Mouse (Mus musculus): ENCODE results near the gene S100a13. TPM values are rescaled to one million over a fixed set of nuclear protein-coding genes. Genes with fewer than 3 reads are reported as not detected.

Gene S100a13
- polyA plus RNA-seq (2014; fragmentation: Illumina TruSeq; extraction: RNeasy Lipid Tissue Mini Kit (QIAGEN cat#74804); ENCODE audit: low read depth, low replicate concordance) = 9.5 TPM

DNA sequence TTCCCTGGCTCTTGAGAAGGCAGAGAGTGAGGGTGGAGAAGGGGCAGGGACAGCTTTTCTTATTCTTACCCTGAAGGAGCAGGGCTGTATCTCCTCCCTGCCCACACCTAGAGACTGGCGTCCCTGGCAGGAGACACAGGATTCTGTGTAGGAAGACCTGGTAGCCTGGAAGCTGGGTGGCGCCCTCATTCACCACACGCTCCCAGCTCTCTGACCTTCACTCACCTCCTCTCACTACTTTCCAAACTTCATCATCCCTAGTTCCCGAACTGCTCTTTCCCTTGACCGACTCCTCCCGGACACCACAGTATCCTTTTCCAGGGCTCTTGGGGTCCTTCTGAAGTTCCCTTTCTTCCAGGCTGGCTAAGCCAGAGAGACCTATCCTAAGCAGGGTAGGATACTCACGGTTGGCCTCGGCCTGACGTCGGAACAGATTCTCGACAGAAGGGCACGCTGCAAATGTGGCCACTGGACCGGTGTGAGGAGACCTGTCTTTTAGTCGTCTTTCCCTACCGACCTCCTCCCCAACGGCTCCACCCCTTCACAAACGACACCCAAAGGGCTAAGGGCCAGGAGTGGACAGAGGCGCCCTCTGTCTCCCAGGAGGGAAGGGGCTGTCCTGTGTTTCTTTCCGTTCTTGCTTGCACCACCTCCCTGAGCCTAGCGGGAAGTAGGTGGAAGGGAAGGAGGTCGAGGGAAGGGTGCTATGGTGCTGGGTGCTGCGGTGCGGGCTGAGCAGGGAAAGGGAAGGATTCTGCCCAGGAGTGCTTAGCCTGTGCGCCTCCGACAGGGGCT lies at the start of gene S100a13, which contains the start of gene S100a1:
Gene S100a13 (plus strand): TSS at position 640 of the 795 bp plus-strand sequence.
Gene S100a1 (minus strand): TSS at position 597 of the 795 bp plus-strand sequence.

DNA sequence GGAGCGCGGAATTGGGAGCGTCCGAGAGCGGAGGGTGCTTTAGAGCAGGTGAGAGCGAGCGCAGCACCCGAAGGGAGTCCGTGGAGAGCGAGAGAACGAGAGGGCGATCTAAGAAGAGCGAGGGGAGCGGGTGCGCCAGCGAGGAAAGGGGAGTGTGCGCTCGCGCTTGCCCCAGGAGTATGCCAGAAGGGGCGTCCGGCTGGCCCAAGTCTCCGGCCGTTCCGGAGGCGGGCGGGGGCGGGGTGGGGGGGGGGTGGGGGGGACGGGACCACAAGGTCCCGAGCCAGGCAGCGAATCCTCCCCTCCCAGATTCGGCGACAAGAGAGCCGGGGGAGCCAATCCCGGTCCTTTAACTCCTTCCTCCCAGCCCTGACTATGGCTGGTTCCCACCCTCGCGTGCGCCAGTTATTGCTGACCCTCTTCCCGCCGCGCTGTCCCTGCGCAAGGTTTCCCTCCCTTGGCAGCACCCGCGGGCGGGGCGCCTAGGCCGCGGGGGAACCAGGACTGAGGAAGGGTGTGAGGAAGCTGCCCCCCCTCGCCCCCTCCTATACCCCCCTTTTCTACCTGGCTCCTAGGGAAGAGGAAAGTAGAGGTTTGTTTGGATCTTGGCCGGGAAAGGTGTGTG lies 48.4 kb upstream of the S100a13 start, which contains the start of gene Npr1:
Gene Npr1 (minus strand): TSS at position 181 of the 625 bp plus-strand sequence.

DNA sequence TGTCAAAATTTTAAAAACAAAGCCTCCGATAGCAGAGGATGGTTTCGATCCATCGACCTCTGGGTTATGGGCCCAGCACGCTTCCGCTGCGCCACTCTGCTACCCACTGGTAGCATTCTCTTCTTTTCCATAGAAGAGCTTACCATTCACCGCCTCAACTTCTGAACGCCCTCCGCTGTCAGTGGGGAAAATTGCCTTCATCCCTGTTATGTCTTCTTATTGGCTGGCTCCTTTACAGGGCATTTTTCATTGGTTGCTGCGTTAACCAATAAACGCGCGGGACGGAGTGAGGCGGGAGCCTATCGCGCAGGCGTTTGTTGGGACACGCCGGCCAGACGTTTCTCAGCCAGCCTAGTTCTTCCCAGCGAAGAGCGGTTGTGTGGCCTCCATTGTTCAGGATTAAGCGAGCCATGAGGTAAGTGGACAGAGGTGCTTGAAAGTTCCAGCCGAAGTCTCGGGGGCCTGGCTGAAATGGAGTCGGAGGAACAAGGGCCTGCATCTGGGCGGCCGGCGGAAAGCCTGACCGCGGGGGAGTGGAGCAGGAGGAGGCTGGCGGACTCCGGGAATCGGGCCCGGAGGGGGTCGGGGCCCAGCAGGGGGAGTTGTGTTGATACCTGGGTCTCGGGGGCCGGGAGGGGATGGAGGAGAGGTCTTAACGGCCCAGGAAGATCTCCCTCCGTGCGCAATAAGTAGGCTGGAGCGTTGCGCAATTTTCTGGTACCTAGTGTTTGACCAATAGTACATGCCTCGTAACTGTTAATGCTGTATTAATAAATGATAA lies 38.2 kb upstream of the S100a13 start, which contains the start of gene Ilf2:
Gene Ilf2 (plus strand): TSS at position 296 of the 781 bp plus-strand sequence.

DNA sequence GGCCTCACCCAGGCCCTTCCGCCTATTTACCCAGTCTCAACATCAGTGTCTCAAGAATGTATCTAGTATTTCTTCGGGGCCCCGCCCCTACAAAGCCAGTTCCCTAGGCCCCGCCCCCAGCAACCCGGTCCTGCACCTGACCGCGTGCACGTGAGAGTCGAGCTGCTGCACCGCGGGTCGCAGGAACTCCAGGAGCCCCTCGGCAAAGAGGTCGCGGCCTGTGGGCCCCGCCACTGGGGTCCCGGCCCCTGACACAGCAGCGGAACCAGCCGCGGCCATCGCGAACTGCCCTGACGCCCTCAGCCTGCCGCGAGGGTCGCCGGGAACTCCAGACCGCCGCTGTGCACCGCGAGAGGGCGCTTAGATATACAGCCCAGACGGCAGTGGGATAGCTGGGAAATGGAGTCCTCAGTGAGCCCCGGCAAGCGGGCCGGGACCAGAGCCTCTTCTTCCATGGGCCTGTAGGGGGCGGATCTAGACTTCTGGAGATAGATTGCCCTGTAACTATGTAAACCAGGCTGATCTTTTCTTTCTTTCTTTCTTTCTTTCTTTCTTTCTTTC lies 23.5 kb upstream of the S100a13 start, which contains the start of gene Snapin:
Gene Snapin (minus strand): TSS at position 338 of the 561 bp plus-strand sequence.

DNA sequence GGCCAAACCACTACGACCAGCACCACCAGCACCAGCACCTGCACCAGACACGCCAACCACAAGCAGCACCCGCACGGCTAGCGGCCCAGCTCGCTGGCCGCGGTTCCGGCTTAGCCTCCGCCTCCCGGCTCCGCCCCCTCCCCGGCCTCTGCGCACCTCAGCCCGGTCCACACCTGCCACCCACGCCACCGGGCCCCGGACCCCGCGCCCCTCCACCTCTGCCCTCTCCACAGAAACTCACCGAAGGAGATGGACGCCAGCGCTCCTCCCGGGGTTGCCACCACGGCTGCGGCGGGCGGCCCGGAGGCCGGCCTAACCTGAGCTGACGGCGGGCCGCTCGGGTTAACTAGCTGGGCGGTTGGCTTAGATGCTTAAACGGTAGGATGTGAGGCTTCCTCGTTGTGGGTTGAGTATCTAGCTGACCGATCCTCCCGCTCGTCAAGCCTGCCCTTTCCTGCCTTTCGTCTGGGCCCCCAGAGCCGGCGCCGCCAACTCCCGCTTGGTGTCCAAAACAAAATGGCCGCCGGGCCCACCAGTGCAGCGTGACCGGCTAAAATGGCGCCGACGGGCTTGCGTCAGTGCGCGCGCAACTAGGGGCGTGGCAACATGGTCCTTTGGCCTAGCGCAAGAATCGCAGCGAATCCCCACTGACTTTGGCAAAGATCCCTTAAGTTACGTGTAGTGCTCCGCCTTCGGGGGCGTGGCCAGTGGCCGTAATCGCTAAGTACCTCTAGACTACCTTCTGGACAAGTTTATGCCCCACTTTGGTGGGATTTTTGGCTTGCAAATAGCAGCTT lies 5.1 kb upstream of the S100a13 start, which contains the start of gene Chtop:
Gene Chtop (minus strand): TSS at position 549 of the 797 bp plus-strand sequence.

DNA sequence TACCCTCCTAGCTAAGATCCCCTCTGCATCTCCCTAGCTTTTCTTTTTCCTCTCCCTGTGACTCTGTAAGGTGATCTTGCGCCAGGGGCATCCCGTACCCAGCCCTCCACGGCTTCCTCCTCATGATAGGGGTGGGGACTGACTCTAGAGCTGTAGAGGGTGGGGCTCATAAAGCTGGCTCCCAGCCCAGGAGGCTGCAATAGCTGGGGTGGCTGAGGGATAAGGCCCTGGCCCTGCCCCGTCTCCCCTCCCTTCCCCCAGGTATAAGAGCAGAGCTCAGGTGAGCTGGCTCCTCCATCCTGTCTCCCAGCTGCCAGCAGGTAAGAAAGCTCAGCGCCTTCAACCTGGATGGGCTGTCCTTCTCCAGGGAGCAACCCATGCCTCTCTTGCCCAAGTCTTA lies 12.3 kb downstream of the S100a13 start, which contains the start of gene S100a14:
Gene S100a14 (plus strand): TSS at position 277 of the 400 bp plus-strand sequence.

DNA sequence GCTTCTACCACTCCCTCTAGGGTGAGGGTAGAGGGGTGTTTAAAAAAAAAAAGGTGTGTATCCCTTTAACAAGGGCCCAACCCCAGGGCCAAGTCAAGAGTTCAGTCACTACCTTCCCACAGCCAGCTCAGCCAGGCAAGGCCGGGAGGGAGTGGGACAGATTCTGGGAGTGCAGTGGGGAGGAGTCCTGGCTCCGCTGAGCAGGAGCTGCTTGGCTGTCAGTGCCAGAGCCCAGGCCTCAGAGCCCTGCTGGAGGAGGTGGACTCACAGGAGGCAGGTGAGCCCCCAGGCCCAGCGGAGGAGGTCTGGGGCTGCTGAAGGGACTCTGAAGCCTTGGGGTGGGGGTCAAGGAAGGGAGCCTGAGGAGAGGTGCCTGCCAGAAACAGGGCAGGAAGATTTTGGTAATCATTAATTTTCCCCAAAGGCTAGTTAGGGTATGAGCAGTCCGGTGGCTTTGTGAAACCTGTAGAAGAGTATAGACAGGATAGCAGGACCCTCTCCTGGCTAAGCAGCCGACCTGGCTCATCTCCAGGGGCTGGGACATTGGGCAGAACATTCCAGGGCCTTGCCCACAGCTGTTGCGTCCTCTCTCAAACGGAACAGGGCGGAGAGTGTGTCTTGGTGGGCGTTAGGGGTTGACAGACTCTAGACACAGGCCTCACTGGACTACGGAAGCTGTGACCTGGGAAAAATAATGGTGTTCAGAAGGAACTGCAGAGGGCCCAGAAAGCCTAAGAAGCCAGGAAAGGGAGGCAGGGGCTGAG lies 23.1 kb downstream of the S100a13 start, which contains the start of gene S100a16:
Gene S100a16 (plus strand): TSS at position 114 of the 764 bp plus-strand sequence.

DNA sequence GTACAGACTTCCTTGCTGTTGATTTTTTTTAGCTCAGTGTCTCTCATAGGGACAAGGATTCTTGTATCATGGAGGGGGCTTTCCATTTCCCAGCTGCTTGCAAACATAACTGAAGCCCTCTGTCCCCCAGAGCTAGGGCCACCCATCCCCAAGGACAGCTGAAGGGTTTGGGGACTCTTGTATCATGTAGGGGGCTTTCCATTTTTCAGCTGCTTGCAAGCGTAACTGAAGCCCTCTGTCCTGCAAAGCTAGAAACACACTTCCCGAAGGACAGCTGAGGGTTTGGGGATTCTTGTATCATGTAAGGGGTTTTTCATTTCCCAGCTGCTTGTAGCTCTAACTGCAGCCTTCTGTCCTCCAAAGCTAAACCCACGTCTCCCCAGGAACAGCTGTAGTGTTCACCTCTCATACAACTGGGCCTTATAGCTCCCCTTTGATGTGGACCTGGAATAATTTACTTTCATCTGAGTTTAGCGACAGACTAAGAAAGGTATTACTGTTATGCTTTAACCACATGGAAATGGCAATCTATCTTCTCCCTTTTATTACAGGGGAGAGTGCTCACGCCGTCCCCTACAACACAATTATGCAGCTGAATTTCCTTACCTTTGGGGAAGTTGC lies 45.9 kb downstream of the S100a13 start, which contains the start of gene S100a3:
Gene S100a3 (plus strand): TSS at position 571 of the 621 bp plus-strand sequence.

Other genes with a start within 250 kb of the S100a13 start
- 0.69 TPM for gene Dennd4b, start 249.2 kb upstream of the S100a13 start, polyA plus RNA-seq (2014; fragmentation: Illumina TruSeq; extraction: RNeasy Lipid Tissue Mini Kit (QIAGEN cat#74804); ENCODE audit: low read depth, low replicate concordance)
- 25.6 TPM for gene Gatad2b, start 221.3 kb upstream of the S100a13 start, polyA plus RNA-seq (2014; fragmentation: Illumina TruSeq; extraction: RNeasy Lipid Tissue Mini Kit (QIAGEN cat#74804); ENCODE audit: low read depth, low replicate concordance)
- gene Slc27a3, start 124.5 kb upstream of the S100a13 start, polyA plus RNA-seq (2014; fragmentation: Illumina TruSeq; extraction: RNeasy Lipid Tissue Mini Kit (QIAGEN cat#74804); ENCODE audit: low read depth, low replicate concordance) = not detected
- gene Ints3, start 80.8 kb upstream of the S100a13 start, polyA plus RNA-seq (2014; fragmentation: Illumina TruSeq; extraction: RNeasy Lipid Tissue Mini Kit (QIAGEN cat#74804); ENCODE audit: low read depth, low replicate concordance) = 10.3 TPM
- 16.3 TPM for gene Npr1, start 48.6 kb upstream of the S100a13 start, polyA plus RNA-seq (2014; fragmentation: Illumina TruSeq; extraction: RNeasy Lipid Tissue Mini Kit (QIAGEN cat#74804); ENCODE audit: low read depth, low replicate concordance)
- 49.2 TPM for gene Ilf2, start 38.3 kb upstream of the S100a13 start, polyA plus RNA-seq (2014; fragmentation: Illumina TruSeq; extraction: RNeasy Lipid Tissue Mini Kit (QIAGEN cat#74804); ENCODE audit: low read depth, low replicate concordance)
- 60.7 TPM for gene Snapin, start 23.4 kb upstream of the S100a13 start, polyA plus RNA-seq (2014; fragmentation: Illumina TruSeq; extraction: RNeasy Lipid Tissue Mini Kit (QIAGEN cat#74804); ENCODE audit: low read depth, low replicate concordance)
- 113 TPM for gene Chtop, start 4.9 kb upstream of the S100a13 start, polyA plus RNA-seq (2014; fragmentation: Illumina TruSeq; extraction: RNeasy Lipid Tissue Mini Kit (QIAGEN cat#74804); ENCODE audit: low read depth, low replicate concordance)
- gene S100a1, start within 50 bp of the S100a13 start, polyA plus RNA-seq (2014; fragmentation: Illumina TruSeq; extraction: RNeasy Lipid Tissue Mini Kit (QIAGEN cat#74804); ENCODE audit: low read depth, low replicate concordance) = 244 TPM
- not detected for gene S100a14, start 12.4 kb downstream of the S100a13 start, polyA plus RNA-seq (2014; fragmentation: Illumina TruSeq; extraction: RNeasy Lipid Tissue Mini Kit (QIAGEN cat#74804); ENCODE audit: low read depth, low replicate concordance)
- gene S100a16, start 22.8 kb downstream of the S100a13 start, polyA plus RNA-seq (2014; fragmentation: Illumina TruSeq; extraction: RNeasy Lipid Tissue Mini Kit (QIAGEN cat#74804); ENCODE audit: low read depth, low replicate concordance) = 42.3 TPM
- gene S100a3, start 46.1 kb downstream of the S100a13 start, polyA plus RNA-seq (2014; fragmentation: Illumina TruSeq; extraction: RNeasy Lipid Tissue Mini Kit (QIAGEN cat#74804); ENCODE audit: low read depth, low replicate concordance) = not detected
- not detected for gene S100a2, start 75.8 kb downstream of the S100a13 start, polyA plus RNA-seq (2014; fragmentation: Illumina TruSeq; extraction: RNeasy Lipid Tissue Mini Kit (QIAGEN cat#74804); ENCODE audit: low read depth, low replicate concordance)
- not detected for gene Gm42674, start 87.5 kb downstream of the S100a13 start, polyA plus RNA-seq (2014; fragmentation: Illumina TruSeq; extraction: RNeasy Lipid Tissue Mini Kit (QIAGEN cat#74804); ENCODE audit: low read depth, low replicate concordance)
- gene S100a4, start 89.3 kb downstream of the S100a13 start, polyA plus RNA-seq (2014; fragmentation: Illumina TruSeq; extraction: RNeasy Lipid Tissue Mini Kit (QIAGEN cat#74804); ENCODE audit: low read depth, low replicate concordance) = 4.2 TPM
- gene S100a5, start 94.1 kb downstream of the S100a13 start, polyA plus RNA-seq (2014; fragmentation: Illumina TruSeq; extraction: RNeasy Lipid Tissue Mini Kit (QIAGEN cat#74804); ENCODE audit: low read depth, low replicate concordance) = not detected
- 28.2 TPM for gene S100a6, start 98.4 kb downstream of the S100a13 start, polyA plus RNA-seq (2014; fragmentation: Illumina TruSeq; extraction: RNeasy Lipid Tissue Mini Kit (QIAGEN cat#74804); ENCODE audit: low read depth, low replicate concordance)
- gene S100a7a, start 139.6 kb downstream of the S100a13 start, polyA plus RNA-seq (2014; fragmentation: Illumina TruSeq; extraction: RNeasy Lipid Tissue Mini Kit (QIAGEN cat#74804); ENCODE audit: low read depth, low replicate concordance) = not detected
- gene S100a8, start 154.5 kb downstream of the S100a13 start, polyA plus RNA-seq (2014; fragmentation: Illumina TruSeq; extraction: RNeasy Lipid Tissue Mini Kit (QIAGEN cat#74804); ENCODE audit: low read depth, low replicate concordance) = 2.2 TPM
- not detected for gene S100a9, start 181.3 kb downstream of the S100a13 start, polyA plus RNA-seq (2014; fragmentation: Illumina TruSeq; extraction: RNeasy Lipid Tissue Mini Kit (QIAGEN cat#74804); ENCODE audit: low read depth, low replicate concordance)
- gene Pglyrp4, start 212.5 kb downstream of the S100a13 start, polyA plus RNA-seq (2014; fragmentation: Illumina TruSeq; extraction: RNeasy Lipid Tissue Mini Kit (QIAGEN cat#74804); ENCODE audit: low read depth, low replicate concordance) = not detected

Measured in kidney, adult 10 weeks (tissue).